Mouse (Mus musculus) testis, adult 2 months (tissue): ENCODE measurements around the gene Car5b. TPM values are rescaled to one million over a fixed set of nuclear protein-coding genes. Genes with fewer than 3 reads are reported as not detected.
A peak's percentile ranks its signal among the peaks of the same experiment; 100 is the strongest.

Experiments used
- H3K27ac ChIP-seq: fragments of 200-500 bp; 2 replicates; pipeline ENCODE4 v1.5.1; 2012; ENCODE audit warnings: low read depth, low read length; ENCODE audit not compliant: control insufficient read depth, insufficient read depth
- H3K27me3 ChIP-seq: fragments of 200-500 bp; 2 replicates; pipeline ENCODE4 v1.6.1; 2012; ENCODE audit warnings: mild to moderate bottlenecking, low read length, moderate library complexity; ENCODE audit not compliant: control insufficient read depth, insufficient read depth
- H3K36me3 ChIP-seq: fragments of 200-500 bp; 2 replicates; pipeline ENCODE4 v1.6.1; 2012; ENCODE audit warnings: mild to moderate bottlenecking, low read length; ENCODE audit not compliant: control insufficient read depth, insufficient read depth
- H3K4me1 ChIP-seq: fragments of 200-500 bp; 2 replicates; pipeline ENCODE4 v1.6.1; 2012; ENCODE audit warnings: low read length; ENCODE audit not compliant: control insufficient read depth, insufficient read depth
- H3K4me3 ChIP-seq: fragments of 200-500 bp; 2 replicates; pipeline ENCODE4 v1.5.1; 2012; ENCODE audit warnings: low read depth, mild to moderate bottlenecking, low read length, moderate library complexity, mixed read lengths; ENCODE audit not compliant: control insufficient read depth
- CTCF ChIP-seq: fragments of 200-500 bp; IDR thresholded peaks from 2 replicates; pipeline ENCODE4 v1.5.1; 2012; ENCODE audit warnings: low read depth, mild to moderate bottlenecking, inconsistent platforms, low read length, moderate library complexity; ENCODE audit not compliant: control insufficient read depth, insufficient read depth, insufficient replicate concordance
- POLR2A ChIP-seq: fragments of 200-500 bp; IDR thresholded peaks from 2 replicates; pipeline ENCODE4 v1.6.1; 2012; ENCODE audit warnings: low read depth, mild to moderate bottlenecking, inconsistent platforms, low read length, moderate library complexity; ENCODE audit not compliant: control insufficient read depth
- polyA plus RNA-seq: library from polyadenylated mRNA; depleted of rRNA; stranded (reverse); fragments of >200 nt; gene quantifications from 2 replicates; pipeline ENCODE4 v1.2.3, GENCODE M21; 2012

Car5b gene
- polyA plus RNA-seq, 1 experiment = 2.8 TPM

DNA sequence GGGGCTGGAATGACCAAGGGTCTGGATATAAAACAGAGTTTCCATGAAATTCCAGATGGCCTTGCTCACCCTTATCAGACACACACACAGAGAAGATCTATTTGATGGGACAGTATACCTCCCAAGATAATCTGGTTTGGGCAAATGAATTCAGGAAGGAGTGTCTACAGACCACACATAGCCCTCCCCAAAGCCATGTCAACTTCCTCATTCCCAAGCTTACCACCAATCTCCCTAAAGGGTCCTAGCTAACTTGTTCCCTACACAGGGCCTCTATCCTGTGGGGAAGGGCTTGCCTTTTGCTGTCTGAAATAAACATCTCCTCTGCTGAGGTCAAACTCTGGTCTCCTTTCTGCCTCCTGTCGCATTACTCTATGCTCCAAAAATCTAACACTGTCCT lies 46.7 kb downstream of the Car5b start:
- TF ChIP-seq CTCF (no peak), POLR2A (no peak)
- Histone ChIP-seq H3K36me3 (no peaks in the 10 kb centered on the region), H3K27ac (no peak overlapping the region), H3K4me3 (no peak overlapping the region), H3K4me1 (no peaks in the 10 kb centered on the region), H3K27me3 (no peaks in the 10 kb centered on the region)

GRCm38 (mm10) chrX:163958467-163958875 lies 69.3 kb downstream of the Car5b start, which contains the start of gene Zrsr2:
Zrsr2 (minus strand) TSS chrX:163958661.
- no peaks in the 10 kb centered on the region; the same call in 1 of the 2 replicates for H3K4me1 ChIP-seq
- H3K27me3 ChIP-seq = no peaks in the 10 kb centered on the region
- peak within 1 kb of the TSS; percentile 96 for H3K4me3 ChIP-seq
- H3K27ac ChIP-seq = peak within 1 kb of the TSS; percentile 99
- no peaks in the 10 kb centered on the region for H3K36me3 ChIP-seq
- TF ChIP-seq POLR2A (peak; percentile 44), CTCF (no peak)

GRCm38 (mm10) chrX:163957803-163958466 lies 69.9 kb downstream of the Car5b start:
- Histone ChIP-seq H3K27me3 (no peaks in the 10 kb centered on the region), H3K36me3 (no peaks in the 10 kb centered on the region), H3K27ac (peak overlapping the region; percentile 99), H3K4me3 (peak overlapping the region; percentile 96), H3K4me1 (no peaks in the 10 kb centered on the region; the same call in 1 of the 2 replicates)
- TF ChIP-seq POLR2A (peak; percentile 43; the same call in 1 of the 2 replicates), CTCF (no peak)

- Histone ChIP-seq H3K4me1 (no peaks in the 10 kb centered on the region; the same call in 1 of the 2 replicates), H3K27me3 (no peaks in the 10 kb centered on the region), H3K27ac (0 out of 2 replicates have a peak overlapping the region, but pooled peaks have one; percentile 25), H3K4me3 (peak overlapping the region; percentile 96), H3K36me3 (no peaks in the 10 kb centered on the region)
- TF ChIP-seq POLR2A (no peak), CTCF (no peak)
These were observed 70.4 kb downstream of the Car5b start for GRCm38 (mm10) chrX:163957381-163957780.

DNA sequence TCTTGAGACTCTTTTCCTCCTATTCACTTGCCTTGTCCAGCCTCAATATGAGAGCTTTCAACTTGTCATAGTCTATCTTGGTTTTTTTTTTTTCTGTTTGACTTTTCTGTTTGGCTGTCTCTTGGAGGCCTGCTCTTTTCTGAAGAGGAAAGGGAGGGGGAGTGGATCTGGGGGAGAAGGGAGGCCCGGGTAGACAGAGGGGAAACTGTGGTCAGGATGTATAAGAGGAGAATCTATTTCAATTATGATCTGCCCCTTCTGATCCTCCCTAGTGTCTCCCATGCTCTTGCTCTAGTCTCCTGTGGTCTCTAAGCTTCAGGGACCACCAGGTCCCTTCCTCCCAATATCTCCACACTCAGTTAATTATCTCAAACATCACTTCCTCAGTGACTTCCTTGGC lies 76.2 kb downstream of the Car5b start:
- H3K4me3 ChIP-seq = no peak overlapping the region
- no peak for TF ChIP-seq POLR2A
- TF ChIP-seq CTCF = no peak
- no peaks in the 10 kb centered on the region for H3K4me1 ChIP-seq
- no peak overlapping the region for H3K27ac ChIP-seq
- H3K36me3 ChIP-seq = no peaks in the 10 kb centered on the region
- H3K27me3 ChIP-seq = no peaks in the 10 kb centered on the region

GRCm38 (mm10) chrX:163944381-163944780 lies 83.4 kb downstream of the Car5b start:
- Histone ChIP-seq H3K27me3 (no peaks in the 10 kb centered on the region), H3K27ac (no peak overlapping the region), H3K36me3 (no peaks in the 10 kb centered on the region), H3K4me3 (no peak overlapping the region), H3K4me1 (no peaks in the 10 kb centered on the region)
- TF ChIP-seq POLR2A (no peak), CTCF (no peak)

DNA sequence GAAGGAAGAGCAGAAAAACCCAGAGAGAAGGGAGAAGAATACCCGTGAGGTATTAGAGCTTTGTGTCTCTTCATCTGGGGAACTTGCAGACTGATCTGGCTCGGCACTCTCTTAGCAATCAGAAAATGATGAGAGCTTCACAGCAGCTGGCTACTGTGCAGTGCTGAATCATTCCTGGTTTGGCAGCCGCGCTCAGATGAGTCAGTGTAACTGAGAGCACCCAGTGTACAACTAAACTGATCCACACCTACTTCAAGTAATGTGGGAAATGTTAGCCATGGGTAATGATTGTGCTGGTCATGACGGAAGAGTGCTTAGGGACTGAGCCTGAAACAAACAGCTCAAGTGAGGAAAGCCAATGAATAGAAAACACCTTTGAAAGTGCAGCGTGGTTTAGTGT lies 89.2 kb downstream of the Car5b start:
- no peaks in the 10 kb centered on the region for H3K27me3 ChIP-seq
- no peaks in the 10 kb centered on the region for H3K36me3 ChIP-seq
- no peak for TF ChIP-seq CTCF
- no peak for TF ChIP-seq POLR2A
- H3K4me1 ChIP-seq = no peaks in the 10 kb centered on the region
- H3K4me3 ChIP-seq = no peak overlapping the region
- no peak overlapping the region for H3K27ac ChIP-seq
